Mouse (Mus musculus) stomach, embryonic 16.5 days (tissue): ENCODE data around the gene Nemf. TPM values are rescaled to one million over a fixed set of nuclear protein-coding genes. Genes with fewer than 3 reads are reported as not detected.

ENCODE experiments used
- ATAC-seq: fragments of 200-750 bp; cut with Nextera tagmentation; 2 replicates; pipeline ENCODE4 v1.8.0; 2017; ENCODE audit warnings: moderate number of reproducible peaks, moderate TSS enrichment; ENCODE audit not compliant: insufficient read depth, low FRiP score
- H3K27ac ChIP-seq: fragments of 300-500 bp; sonication (generic); 2 replicates; pipeline ENCODE4 v1.5.1; 2014; ENCODE audit warnings: low read length
- H3K27me3 ChIP-seq: fragments of 300-500 bp; sonication (generic); 2 replicates; pipeline ENCODE4 v1.6.1; 2014; ENCODE audit warnings: low read length, control low read depth, mixed read lengths; ENCODE audit not compliant: control insufficient read depth, insufficient read depth
- H3K36me3 ChIP-seq: fragments of 300-500 bp; sonication (generic); 2 replicates; pipeline ENCODE4 v1.6.1; 2014; ENCODE audit warnings: low read length; ENCODE audit not compliant: control insufficient read depth, insufficient read depth
- H3K4me1 ChIP-seq: fragments of 300-500 bp; sonication (generic); 2 replicates; pipeline ENCODE4 v1.6.1; 2014; ENCODE audit warnings: low read length, control low read depth, mixed read lengths; ENCODE audit not compliant: control insufficient read depth, insufficient read depth
- H3K4me2 ChIP-seq: fragments of 300-500 bp; sonication (generic); 2 replicates; pipeline ENCODE4 v1.6.1; 2014; ENCODE audit warnings: low read depth, low read length, mixed read lengths
- H3K4me3 ChIP-seq: fragments of 300-500 bp; sonication (generic); replicated peaks from 2 replicates; pipeline ENCODE4 v1.5.1; 2014; ENCODE audit warnings: mild to moderate bottlenecking, low read length
- H3K9ac ChIP-seq: fragments of 300-500 bp; sonication (generic); 2 replicates; pipeline ENCODE4 v1.6.1; 2014; ENCODE audit warnings: low read length
- H3K9me3 ChIP-seq: fragments of 300-500 bp; sonication (generic); replicated peaks from 2 replicates; pipeline ENCODE4 v1.6.1; 2016; ENCODE audit warnings: low read length, control low read depth; ENCODE audit not compliant: control insufficient read depth
- WGBS: fragments of 180-500 bp; shearing (Covaris S2); extraction: QIAGEN DNeasy Blood & Tissue Kit; methylation state at CpG from one replicate; pipeline ENCODE4 v1.1.7; 2014; 5-methylcytosine and 5-hydroxymethylcytosine counted together
- microRNA-seq: library from miRNA; unstranded; fragments of <30 nt; microRNA quantifications from one replicate; pipeline ENCODE4, GENCODE M21; 2016
- polyA plus RNA-seq: library from polyadenylated mRNA; unstranded; fragments of >200 nt; fragmentation: Nextera tagmentation; extraction: Ambion mirVana; gene quantifications from 2 replicates; pipeline ENCODE4 v1.2.1, GENCODE M21; 2015

Nemf gene
- polyA plus RNA-seq, 1 experiment from 2014 or later = 82.4 TPM

- ATAC-seq = no peak
- H3K27ac ChIP-seq = no peak overlapping the region
- no peak overlapping the region for H3K4me2 ChIP-seq
- WGBS = 89% methylated on average over 5 of the region's 5 CpGs
- no peaks in the 10 kb centered on the region for H3K4me1 ChIP-seq
- H3K9me3 ChIP-seq = no peaks in the 10 kb centered on the region
- H3K9ac ChIP-seq = no peak overlapping the region
- no peak overlapping the region for H3K4me3 ChIP-seq
- no peaks in the 10 kb centered on the region for H3K27me3 ChIP-seq
- no peaks in the 10 kb centered on the region for H3K36me3 ChIP-seq
Measured at GRCm38 (mm10) chr12:69262251-69262650, 94.7 kb downstream of the Nemf start.

Small RNA genes lying within 50 kb of the gene (microRNA-seq; reads per million reads assigned to microRNA genes)
- gene Gm47299 (not detected), gene Gm47305 (not detected)

Other genes with a start within 250 kb of the Nemf start
- gene Rps29, start 198.0 kb downstream of the Nemf start, polyA plus RNA-seq = 1,481 and 1,784 TPM in 2 replicates
- 14.2 and 16.5 TPM in 2 replicates for gene Lrr1, start 188.4 kb downstream of the Nemf start, polyA plus RNA-seq
- 590 and 688 TPM in 2 replicates for gene Rpl36al, start 173.1 kb downstream of the Nemf start, polyA plus RNA-seq
- 32.6 and 41.9 TPM in 2 replicates for gene Mgat2, start 173.0 kb downstream of the Nemf start, polyA plus RNA-seq
- 18.5 and 22.3 TPM in 2 replicates for gene Gm49383, start 160.1 kb downstream of the Nemf start, polyA plus RNA-seq
- gene Dnaaf2, start 158.7 kb downstream of the Nemf start, polyA plus RNA-seq = 6.6 and 7.4 TPM in 2 replicates
- gene Gm49384, start 152.9 kb downstream of the Nemf start, polyA plus RNA-seq = 20.8 and 22.8 TPM in 2 replicates
- 21.4 and 21.7 TPM in 2 replicates for gene Pole2, start 129.0 kb downstream of the Nemf start, polyA plus RNA-seq
- 7.2 and 7.3 TPM in 2 replicates for gene Klhdc1, start 116.0 kb downstream of the Nemf start, polyA plus RNA-seq
- gene Klhdc2, start 60.5 kb downstream of the Nemf start, polyA plus RNA-seq = 74.8 and 87.2 TPM in 2 replicates
- 39.3 and 42.3 TPM in 2 replicates for gene Arf6, start 15.0 kb upstream of the Nemf start, polyA plus RNA-seq
- gene Gm9887, start 15.3 kb upstream of the Nemf start, polyA plus RNA-seq = 0.80 and 0.94 TPM in 2 replicates
- 24.2 and 26.2 TPM in 2 replicates for gene Vcpkmt, start 225.9 kb upstream of the Nemf start, polyA plus RNA-seq